Mouse (Mus musculus) left cerebral cortex, postnatal 25 days (tissue): ENCODE measurements at regions not wholly inside any gene's neighbourhood (a gene's known extent, or its start where the extent isn't known, plus 50 kb on each side); places are given as distances from the start of the nearest gene placed in this dataset.

Experiments used
- DNase-seq, 2 experiments: peaks; one replicate each; pipeline ENCODE4 v3.0.0; 2022; ENCODE audit warnings: low spot score in 2 of 2, mixed read lengths in 1 of 2
- intact Hi-C: fragments of 180-260 bp; cut with DNase I; formaldehyde crosslinking; loops from one replicate; pipeline ENCODE4 v1.15.1; 2025

DNA sequence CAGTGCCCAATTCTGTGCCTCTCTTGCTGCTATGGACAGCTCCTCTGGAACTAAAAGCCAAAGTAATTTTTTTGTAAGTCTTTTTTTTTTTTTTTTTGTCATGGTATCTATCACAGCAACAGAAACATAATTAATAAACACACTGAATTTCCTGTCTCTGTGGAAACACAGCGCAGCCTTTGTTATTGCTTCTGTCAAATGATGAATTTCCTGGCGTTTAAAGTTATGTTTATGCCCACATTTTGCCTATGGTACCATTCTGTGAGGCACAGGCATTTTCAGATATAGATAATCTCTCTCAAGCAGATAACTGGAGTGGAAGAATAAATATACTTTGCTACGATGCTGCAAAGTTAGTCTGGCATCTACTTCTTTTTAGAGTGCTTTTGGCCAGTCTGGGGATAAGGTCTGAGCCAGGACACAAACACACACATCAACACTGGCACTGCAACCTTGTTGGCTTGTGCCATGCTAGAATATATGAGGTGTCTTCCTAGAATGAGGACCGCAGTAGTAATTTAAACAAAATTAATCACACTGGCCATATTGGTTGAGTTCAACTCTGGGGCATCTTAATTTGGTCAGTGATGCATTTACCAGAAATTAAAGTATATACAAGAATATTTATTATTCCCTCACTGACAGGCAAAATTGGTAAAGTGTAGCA lies 227.9 kb upstream of the Gk2 start:
- DNase-seq, result no peak
- intact Hi-C loops, result no loop called here

DNA sequence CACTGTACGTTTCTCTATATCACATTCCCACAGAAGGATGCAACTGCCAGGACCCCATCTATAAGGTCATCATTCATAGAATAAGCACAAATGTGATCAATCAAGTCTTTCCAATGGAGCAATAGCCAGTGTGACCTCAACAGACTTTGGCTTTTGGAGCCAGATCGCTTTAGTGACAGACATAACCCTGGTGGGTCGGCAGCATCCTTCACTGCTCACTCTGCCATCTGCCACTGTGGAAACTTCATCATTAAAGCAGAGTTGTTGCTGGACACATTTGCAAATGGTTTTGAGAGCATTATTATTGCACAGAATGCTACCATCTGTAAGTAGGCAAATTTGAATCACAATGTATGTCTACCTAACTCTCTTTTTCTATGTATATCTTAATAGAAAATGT lies 212.9 kb upstream of the Gk2 start:
- intact Hi-C loops, result no loop called here
- DNase-seq, result no peak

DNA sequence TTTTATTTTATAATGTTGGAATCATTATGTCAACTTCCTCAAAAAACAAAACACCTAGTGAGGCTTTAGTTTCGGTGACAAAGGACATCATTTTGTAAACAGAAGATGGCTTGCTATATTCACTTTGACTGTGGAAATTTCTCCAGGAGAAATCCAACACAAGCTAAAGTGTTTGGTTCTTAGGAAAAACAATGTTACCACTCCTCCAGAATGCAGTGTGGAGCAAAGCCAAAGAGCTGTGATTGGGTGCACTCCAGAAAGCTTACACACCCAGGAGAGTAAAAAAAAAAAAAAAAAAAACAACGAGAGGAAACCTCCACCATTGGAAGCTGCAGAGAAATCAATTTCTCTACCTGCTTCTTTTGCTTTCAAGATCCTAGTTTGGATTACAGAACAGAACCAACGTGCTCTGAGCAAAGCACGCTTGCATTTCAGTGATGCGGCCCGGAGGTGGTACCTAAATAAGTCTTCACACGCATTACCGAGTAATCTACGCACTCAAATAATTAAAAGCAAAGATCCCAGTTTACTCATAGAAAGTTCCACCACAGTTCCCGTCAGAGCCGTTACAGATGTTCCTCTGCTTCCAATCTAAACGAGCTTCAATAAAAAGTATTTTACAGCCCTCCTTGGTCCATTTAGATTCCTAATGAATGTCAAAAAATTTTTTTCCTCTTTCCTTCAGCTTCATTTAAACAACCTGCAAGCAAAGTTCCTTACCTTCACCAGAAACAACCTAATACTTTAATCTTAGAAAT lies 199.5 kb upstream of the Gk2 start:
- DNase-seq, result peak in 1 of 2 experiments; percentile 19
- intact Hi-C loops, result no loop called here

DNA sequence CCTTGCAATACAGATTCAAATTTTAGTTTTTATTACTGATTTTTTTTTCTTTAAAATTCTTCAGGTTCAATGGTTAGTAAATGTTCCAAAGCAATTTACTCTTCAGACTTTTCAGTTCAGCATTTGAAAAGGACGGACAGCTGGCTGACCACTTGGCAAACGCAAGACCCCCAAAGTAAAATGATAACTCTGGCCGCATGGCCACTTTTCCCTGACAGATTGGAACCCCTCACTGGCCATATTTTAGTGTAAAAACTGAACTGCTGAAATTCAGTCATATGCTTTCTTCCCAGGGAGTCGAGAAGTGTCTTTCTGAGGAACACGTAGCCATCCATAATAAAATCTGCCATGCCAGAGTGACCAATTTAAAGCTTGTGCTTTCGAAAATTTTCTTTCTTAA lies 198.4 kb upstream of the Gk2 start:
- DNase-seq, result no peak
- intact Hi-C loops, result no loop called here

DNA sequence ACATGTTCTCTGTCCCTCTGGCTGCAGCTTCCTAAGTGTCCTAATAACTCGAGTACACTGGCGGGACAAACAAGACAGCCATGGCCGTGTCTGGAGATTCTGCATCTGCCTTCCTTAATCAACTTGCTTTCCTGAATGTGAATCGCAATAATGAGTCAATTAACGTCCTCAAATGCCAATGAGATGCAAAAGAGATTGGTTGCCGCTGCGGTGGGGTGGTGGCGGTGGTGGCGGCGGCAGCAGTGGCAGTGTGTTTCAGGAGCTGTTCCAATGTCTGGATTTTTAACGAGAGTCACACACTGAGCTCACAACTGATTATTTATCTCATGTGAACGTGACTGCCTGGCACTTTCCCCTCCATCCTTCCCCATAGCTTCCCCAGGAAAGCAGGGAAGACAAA lies 197.6 kb upstream of the Gk2 start:
- no peak for DNase-seq
- intact Hi-C loops, result no loop called here

DNA sequence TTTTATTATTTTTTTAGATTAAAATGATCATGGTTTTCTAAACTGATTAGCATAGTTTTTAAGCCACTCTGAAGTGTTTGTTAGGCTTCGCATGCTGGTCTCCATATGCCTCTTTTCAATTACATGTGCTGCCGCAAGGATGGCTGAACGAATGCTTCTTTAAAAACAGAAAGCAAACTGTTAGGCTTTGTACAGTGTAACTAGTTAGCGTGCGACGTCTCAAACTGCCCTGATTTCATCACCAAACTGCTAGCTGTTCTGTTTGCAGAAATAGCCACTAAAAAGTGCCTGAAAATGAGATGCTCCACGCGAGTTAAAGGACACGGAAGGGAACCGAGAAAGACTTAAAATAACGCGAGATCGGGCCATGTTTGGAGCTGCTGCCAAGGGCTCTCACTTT lies 185.4 kb upstream of the Gk2 start:
- intact Hi-C loops, result loop anchor here (2.0 to 10.0 kb wide), 5 partner anchors 85 to 543 kb away; no protein-coding TSS in a partner anchor
- DNase-seq, result peak in 1 of 2 experiments; percentile 63

DNA sequence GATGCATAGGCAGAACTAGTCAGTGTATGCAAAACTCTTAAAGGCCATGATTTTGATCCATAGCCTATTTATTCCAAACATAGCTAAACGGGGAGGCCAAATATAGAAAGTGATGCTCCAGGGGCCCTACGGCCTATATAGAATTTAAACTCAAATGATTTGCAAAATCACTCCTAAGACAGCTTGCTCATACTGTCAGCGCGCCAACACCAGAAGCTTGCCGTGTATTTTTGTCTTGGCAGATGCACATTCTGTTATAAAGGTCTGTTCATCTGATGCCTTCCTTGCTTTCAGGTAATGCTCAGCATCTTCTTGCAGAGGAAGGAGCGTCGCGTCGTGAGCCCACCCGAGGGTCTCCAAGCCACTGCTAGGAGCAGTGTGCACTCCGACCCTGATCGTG lies 184.8 kb upstream of the Gk2 start:
- DNase-seq, result peak; percentile 71 to 92
- intact Hi-C loops, result loop anchor here (2.0 to 10.0 kb wide), 5 partner anchors 84 to 543 kb away; no protein-coding TSS in a partner anchor

DNA sequence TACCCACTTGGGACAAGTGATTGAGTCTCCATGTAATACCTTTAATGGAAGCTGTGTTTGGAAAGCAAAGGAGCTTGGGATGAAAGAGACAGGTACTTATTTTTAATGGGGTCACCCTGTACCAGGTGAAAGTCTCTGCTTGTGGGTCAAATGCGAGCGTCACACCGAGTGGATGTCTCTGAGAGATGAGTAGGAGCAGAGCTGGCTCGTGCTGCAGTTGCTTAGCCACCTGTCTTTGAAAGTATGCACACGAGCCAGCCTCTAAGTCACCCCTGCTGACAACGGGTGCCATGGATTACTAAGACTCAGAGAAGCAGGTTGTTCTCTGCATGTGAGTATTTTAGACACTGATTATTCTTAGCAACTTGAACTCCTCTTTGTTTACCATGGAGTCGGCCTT lies 179.5 kb upstream of the Gk2 start:
- no peak for DNase-seq
- intact Hi-C loops, result no loop called here

DNA sequence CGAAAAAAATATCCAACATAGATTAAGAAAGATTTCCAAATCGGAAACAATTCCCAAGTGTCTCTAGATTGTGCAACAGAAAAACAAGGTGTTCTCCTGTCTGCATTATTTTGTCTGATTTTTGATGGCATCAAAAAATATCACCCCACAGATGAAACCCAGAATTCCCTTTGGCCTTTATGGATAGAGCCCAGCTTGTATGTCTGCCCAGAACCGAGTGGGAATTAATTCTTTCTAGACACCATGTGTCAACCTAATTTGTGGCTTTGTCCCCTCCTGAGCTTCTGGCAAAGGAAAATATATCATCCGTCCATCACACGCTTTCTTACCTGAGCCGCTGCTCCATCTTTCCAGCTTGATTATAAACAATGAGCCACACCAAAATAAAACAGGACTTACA lies 176.9 kb upstream of the Gk2 start:
- intact Hi-C loops, result no loop called here

DNA sequence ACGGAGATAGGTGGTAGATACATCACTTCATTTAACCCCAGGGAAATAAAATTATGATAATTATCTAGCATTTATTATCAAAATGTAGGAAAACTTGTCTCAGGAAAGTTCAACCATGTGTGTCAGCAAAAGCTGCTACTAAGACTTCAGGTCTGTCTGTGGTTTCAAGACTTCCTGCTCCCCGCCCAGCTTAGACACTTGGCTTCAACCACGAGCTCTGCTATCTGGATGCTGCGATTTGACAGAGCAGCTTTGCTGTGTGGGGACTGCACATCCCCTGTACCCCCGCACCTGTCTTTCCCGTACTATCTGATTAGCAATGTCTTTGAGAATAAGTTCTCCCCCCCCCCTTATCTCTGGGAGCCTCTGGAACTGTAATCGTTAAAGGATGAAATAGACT lies 176.0 kb upstream of the Gk2 start:
- intact Hi-C loops, result no loop called here

More for the DNA sequence above, 176.9 kb upstream of the Gk2 start:
- no peak for DNase-seq

DNA sequence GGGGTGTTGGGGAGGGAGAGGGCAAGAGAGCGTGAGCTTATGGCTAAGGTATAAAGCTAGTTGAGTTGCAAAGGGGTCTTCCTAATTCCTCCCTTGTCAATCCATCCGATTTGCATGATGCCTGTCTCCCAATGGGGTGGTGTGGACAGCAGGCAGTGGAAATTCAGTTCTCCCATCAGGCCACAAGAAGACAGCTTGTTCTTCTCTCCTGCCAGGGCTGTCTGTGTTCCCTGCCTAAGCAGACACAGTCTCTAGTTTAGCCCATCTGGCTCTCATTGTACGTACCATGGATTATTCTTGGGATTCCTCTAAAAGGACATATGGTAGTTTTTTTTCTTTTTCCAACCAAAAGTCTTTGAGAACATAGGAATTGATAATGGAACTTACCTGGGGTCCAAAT lies 168.4 kb upstream of the Gk2 start:
- peak in 1 of 2 experiments; percentile 32 for DNase-seq

More for the DNA sequence above, 176.0 kb upstream of the Gk2 start:
- DNase-seq, result no peak

DNA sequence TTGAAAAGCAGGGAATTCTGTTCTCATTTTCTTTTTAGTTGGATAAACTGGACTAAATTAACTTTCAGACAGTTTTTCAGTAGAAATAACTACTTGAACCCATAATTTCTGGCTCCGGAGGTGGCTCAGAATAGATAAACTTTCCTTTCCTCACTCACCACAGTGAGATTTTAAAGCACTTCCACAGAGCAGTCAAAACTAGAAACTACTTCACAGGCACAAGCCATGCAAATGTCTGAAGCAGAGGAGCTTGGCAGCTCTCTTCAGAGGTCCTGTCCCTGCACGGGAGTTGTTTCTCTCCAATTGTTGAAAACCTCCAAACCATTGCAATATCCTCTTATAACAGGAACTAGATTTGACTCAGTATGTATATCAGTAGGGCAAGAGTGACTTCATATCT lies 163.1 kb upstream of the Gk2 start:
- no peak for DNase-seq
- intact Hi-C loops, result no loop called here

More for the DNA sequence above, 168.4 kb upstream of the Gk2 start:
- intact Hi-C loops, result no loop called here

DNA sequence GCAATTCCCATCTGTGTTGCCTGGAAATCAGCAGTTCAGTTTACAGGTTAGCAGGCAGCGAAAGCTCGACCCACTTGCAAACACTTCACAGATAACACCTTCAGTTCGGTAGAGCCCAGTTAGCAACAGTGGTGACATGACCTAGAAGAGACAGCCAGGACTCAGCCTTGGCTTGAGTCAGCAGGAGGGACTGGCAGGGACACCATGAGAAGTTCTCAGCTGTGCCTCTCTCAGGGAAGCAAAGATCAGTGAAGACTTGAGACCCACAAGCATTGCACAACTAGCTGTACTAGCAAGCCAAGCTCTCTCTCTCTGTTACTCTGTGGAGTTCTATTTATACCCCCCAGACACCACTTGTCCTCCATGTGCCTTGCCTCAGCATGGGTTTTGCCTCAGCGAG lies 161.6 kb upstream of the Gk2 start:
- DNase-seq, result no peak
- intact Hi-C loops, result no loop called here

DNA sequence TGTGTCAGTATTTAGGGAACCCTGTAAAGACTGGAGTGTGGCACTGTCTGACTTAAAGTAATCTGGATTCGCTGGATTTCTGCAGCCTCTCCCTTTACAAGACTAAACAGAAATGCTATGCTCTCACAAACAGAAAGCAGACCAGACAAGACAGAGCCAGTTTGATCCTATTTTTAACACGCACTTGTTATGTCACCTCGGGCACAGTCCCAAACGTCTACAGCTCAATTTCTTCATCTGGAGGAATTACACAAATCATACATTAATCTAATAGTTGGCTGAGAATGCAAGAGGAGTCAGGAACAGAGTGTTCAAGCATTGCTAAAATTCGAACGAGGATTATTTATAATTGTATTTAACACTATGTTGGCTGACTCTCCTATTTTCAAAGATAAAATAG lies 145.4 kb upstream of the Gk2 start:
- intact Hi-C loops, result no loop called here
- no peak for DNase-seq

DNA sequence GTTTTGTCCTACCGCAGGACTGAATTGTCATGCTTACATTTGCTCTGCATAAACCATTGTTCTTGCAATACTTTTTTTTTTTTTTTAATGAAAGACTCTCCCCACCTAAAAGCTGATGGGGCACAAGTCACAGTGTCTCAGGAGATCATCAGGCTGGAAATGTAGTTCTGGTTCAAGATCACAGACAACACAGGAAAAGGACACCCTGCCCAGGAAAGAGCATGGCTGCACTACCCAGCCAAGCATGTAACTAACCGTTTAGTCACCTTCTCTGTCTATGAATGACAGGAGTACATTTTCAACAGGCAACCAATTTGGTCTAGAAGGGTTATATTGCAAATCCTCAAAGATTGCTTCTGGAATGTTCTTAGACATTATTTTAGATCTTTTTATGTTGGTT lies 144.6 kb upstream of the Gk2 start:
- intact Hi-C loops, result no loop called here

DNA sequence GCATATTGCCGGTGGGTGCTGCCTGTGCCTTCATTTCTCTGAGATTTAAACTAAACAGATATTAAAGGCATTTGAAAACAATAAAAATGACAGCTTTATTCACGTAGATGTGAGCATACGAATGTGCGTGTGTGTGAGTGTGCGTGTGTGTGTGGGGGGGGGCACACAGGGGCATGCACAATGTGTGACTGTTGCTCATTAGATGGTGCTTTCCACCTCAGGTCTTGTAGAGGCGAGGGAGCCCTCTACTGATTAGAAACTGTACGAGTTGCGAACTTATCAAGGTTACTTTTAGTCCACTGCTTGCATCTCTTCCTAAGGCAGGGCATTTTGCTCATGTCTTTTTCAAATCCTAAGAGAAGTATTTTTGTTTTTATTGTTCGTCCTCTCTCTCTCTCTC lies 141.9 kb upstream of the Gk2 start:
- peak; percentile 8 to 25 for DNase-seq
- intact Hi-C loops, result loop anchor here (5.0 kb wide), 1 partner anchor 471 kb away; no protein-coding TSS in a partner anchor

More for the DNA sequence above, 144.6 kb upstream of the Gk2 start:
- DNase-seq, result no peak

DNA sequence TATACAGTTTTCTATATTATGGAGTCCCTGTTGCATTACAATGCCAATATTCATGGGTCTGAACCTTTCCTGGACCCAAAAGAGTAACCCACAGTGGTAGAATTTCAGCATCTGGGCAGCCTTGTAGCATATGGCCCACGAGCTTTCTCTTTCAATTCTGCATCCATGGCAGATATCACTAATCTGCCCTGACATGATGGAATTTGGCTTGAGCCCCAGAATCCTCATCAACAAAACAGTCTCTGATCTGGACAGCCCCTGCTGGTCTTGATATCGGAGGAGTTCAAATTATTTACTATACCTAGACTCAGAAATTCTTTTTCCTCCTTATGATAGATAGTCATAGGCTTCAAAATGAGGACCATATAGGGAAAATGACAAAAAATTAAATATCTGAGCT lies 139.1 kb upstream of the Gk2 start:
- DNase-seq, result no peak
- intact Hi-C loops, result loop anchor here (5.0 kb wide), 1 partner anchor 469 kb away; no protein-coding TSS in a partner anchor

DNA sequence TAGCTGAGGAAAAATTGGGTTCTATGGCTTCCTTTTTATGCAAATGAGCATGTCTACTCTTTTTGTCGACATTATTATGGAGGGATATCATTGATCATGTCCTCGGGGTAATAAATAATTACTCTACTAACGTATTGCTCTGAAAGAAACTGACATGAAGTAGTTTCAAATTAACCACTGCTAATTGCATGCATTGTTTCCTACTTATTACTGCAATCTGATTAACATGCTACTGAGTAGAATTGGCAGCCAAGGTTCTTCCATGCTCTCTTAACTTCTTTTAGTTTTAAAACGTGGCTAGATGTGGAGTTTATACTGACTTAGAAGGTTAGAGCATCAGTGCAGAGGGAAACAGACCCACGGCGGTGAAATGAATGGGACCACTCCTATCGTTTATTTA lies 137.3 kb upstream of the Gk2 start:
- intact Hi-C loops, result no loop called here
- DNase-seq, result no peak

DNA sequence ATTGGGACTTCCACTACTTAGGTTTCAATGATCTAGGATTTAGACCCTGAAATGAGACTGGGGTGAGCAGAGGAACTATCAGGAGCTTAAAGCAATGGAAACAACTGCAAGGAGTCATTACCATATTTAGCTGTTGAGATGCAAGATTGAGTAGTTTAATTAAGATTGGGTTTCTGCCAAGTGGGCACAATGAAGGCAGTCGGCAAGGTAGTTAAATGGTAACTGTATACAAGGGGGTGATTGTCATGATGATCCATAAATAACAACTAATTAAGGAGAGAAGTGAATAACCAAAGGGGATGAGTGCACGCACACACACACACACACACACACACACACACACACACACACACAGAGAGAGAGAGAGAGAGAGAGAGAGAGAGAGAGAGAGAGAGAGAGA lies 125.7 kb upstream of the Gk2 start:
- DNase-seq, result no peak
- intact Hi-C loops, result no loop called here

DNA sequence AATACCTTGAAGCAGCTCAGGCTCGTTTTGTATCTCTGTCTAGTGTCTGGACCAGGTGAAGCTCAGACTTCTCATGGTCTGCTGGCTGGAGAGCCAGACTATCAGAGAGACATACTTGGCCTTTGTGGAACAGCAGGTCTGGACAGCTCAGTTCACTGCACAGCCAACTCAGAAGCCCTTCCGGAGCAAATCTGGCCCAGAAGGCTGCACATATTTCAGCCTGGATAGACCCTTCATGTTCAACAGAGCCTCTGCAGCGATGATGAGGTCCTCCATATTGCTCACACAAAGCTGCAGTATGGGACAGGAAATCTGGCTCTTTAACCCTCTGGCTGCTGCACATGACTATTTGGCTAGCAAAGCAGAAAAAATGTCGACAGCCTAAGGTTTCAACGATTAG lies 108.7 kb upstream of the Gk2 start:
- intact Hi-C loops, result loop anchor here (10.0 kb wide), 1 partner anchor 261 kb away; no protein-coding TSS in a partner anchor
- DNase-seq, result no peak

DNA sequence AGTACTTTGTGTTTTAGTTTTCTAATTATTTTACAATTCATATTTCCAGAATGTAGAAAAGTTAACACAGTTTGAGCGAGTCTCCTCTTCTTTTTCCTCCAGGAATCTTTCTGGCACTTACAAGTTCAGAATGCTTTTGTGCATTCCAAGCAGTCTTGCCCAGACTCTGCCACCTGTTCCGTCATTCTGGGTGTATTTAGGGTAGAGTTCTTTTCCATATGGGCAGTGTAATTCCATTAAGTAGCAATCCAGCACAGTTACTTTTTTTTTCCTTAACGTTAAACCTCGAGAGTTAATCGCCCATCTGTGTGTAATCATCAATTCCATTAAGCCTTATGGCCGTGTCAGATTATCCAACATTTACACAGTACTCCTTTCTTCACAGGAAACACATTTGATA lies 106.9 kb upstream of the Gk2 start:
- peak in 1 of 2 experiments; percentile 4 for DNase-seq
- intact Hi-C loops, result loop anchor here (10.0 kb wide), 1 partner anchor 259 kb away; no protein-coding TSS in a partner anchor
